8 mouse cellular contexts compared by ENCODE assay signal in the genomic region with DNA sequence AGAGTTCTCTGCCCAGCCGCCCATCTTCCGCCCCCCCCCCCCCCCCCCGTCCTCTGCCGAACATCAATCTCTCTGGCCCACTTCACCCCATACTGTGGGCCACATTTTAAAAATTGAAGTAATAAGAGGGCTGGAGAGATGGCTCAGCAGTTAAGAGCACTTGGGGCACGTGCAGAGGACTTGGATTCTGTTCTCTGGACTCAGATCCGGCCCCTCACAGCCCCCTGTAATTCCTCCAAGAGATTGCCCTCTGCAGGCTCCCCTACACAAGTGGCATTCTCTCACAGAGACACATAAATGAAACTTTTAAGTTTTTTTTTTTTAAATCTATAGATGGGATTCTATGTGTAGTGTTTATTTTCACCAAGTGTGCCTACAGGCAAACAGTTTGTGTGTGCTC. TPM values are rescaled to one million over a fixed set of nuclear protein-coding genes. Genes with fewer than 3 reads are reported as not detected.
DNase-seq lines count a peak whose midpoint lies in the region; ATAC-seq and TF ChIP-seq lines count a peak whose summit lies in the region.

No protein-coding gene starts in this region.

- H3K4me1 ChIP-seq in lung, embryonic 16.5 days (replicated peaks; ENCODE audit: control insufficient read depth, insufficient read depth, low read length) = peaks cover 91% of the 10 kb centered on the region
- H3K4me1 ChIP-seq in liver, embryonic 12.5 days = peaks cover 100% of the 10 kb centered on the region
- H3K4me1 ChIP-seq in stomach, postnatal 0 days (replicated peaks; ENCODE audit: control insufficient read depth, insufficient read depth) = peaks cover 23% of the 10 kb centered on the region

- H3K4me3 ChIP-seq in lung, embryonic 16.5 days (ENCODE audit: low read length) = no peak overlapping the region; the same call in 1 of the 2 replicates
- H3K4me3 ChIP-seq in liver, embryonic 12.5 days = no peak overlapping the region
- no peak overlapping the region for H3K4me3 ChIP-seq in stomach, postnatal 0 days (ENCODE audit: low read depth, low read length)

- H3K27ac ChIP-seq in lung, embryonic 16.5 days (ENCODE audit: low read length) = no peak overlapping the region; the same call in 1 of the 2 replicates
- H3K27ac ChIP-seq in liver, embryonic 12.5 days = 0 out of 2 replicates have a peak overlapping the region, but pooled peaks have one; percentile 55
- no peak overlapping the region for H3K27ac ChIP-seq in stomach, postnatal 0 days (replicated peaks)

- TF ChIP-seq CTCF in stomach, postnatal 0 days (IDR thresholded peaks at IDR 0.05; ENCODE audit: low read depth) = no peak

- ATAC-seq in lung, embryonic 16.5 days (ENCODE audit: low read depth) = no peak
- ATAC-seq in liver, embryonic 12.5 days = no peak
- no peak for ATAC-seq in stomach, postnatal 0 days (ENCODE audit: low FRiP score, low TSS enrichment)

- WGBS in lung, embryonic 16.5 days = 7% methylated on average over 5 of the region's 6 CpGs
- WGBS in liver, embryonic 12.5 days (ENCODE audit: insufficient replicate concordance) = 29% methylated on average over 6 of the region's 6 CpGs
- 36% methylated on average over 3 of the region's 6 CpGs for WGBS in stomach, postnatal 0 days

- H3K9ac ChIP-seq in lung, embryonic 16.5 days (ENCODE audit: low read length) = peak overlapping the region; percentile 59
- H3K9ac ChIP-seq in liver, embryonic 12.5 days = peak overlapping the region; percentile 54
- peak overlapping the region; percentile 57; the same call in 1 of the 2 replicates for H3K9ac ChIP-seq in stomach, postnatal 0 days (ENCODE audit: low read length)

- peak; percentile 4 for DNase-seq in adrenal gland, postnatal 14 days
- no peak for DNase-seq in adrenal gland, adult 8-10 months
- DNase-seq in lung, adult 18-20 months = no peak
- DNase-seq in stomach, postnatal 0 days (ENCODE audit: low spot score) = no peak
- no peak for DNase-seq in natural killer cell, adult 2 months (ENCODE audit: low spot score in 2 of 2)
- no peak for DNase-seq in right cerebral cortex, postnatal 14 days

- H3K27me3 ChIP-seq in lung, embryonic 16.5 days (ENCODE audit: control insufficient read depth, insufficient read depth, low read depth, low read length) = no peaks in the 10 kb centered on the region
- H3K27me3 ChIP-seq in liver, embryonic 12.5 days (replicated peaks) = no peaks in the 10 kb centered on the region
- H3K27me3 ChIP-seq in stomach, postnatal 0 days (ENCODE audit: control insufficient read depth, insufficient read depth, low read length) = no peaks in the 10 kb centered on the region

- H3K9me3 ChIP-seq in lung, embryonic 16.5 days (ENCODE audit: control insufficient read depth, low read length) = no peaks in the 10 kb centered on the region
- H3K9me3 ChIP-seq in liver, embryonic 12.5 days (replicated peaks) = no peaks in the 10 kb centered on the region
- H3K9me3 ChIP-seq in stomach, postnatal 0 days (ENCODE audit: control insufficient read depth, low read length) = no peaks in the 10 kb centered on the region

- H3K36me3 ChIP-seq in lung, embryonic 16.5 days (ENCODE audit: control insufficient read depth, insufficient read depth, low read length) = no peaks in the 10 kb centered on the region
- peaks cover 9% of the 10 kb centered on the region for H3K36me3 ChIP-seq in liver, embryonic 12.5 days
- no peaks in the 10 kb centered on the region for H3K36me3 ChIP-seq in stomach, postnatal 0 days (ENCODE audit: control insufficient read depth, insufficient read depth, low read length)

- TF ChIP-seq EP300 in stomach, postnatal 0 days (optimal IDR thresholded peaks at IDR 0.05) = no peak

- peak overlapping the region; percentile 64 for H3K4me2 ChIP-seq in lung, embryonic 16.5 days (ENCODE audit: low read depth, low read length)
- H3K4me2 ChIP-seq in liver, embryonic 12.5 days = peak overlapping the region; percentile 65
- H3K4me2 ChIP-seq in stomach, postnatal 0 days (replicated peaks; ENCODE audit: low read depth) = peak overlapping the region; percentile 55

RNA-seq across cellular contexts. Expression of gene Anp32a, which starts 23.1 kb away (rescaled TPM):
- total RNA-seq in adrenal gland, postnatal 14 days (2021) = 379 and 408 TPM in 2 replicates
- total RNA-seq in adrenal gland, adult 8-10 months (2022) = 100 to 1,000 TPM; 271 to 383 (median 310) TPM
- 195 and 205 TPM in 2 replicates for polyA plus RNA-seq in lung, embryonic 16.5 days (2015; fragmentation: Nextera tagmentation; extraction: Ambion mirVana)
- polyA plus RNA-seq in liver, embryonic 12.5 days (2016; fragmentation: Nextera tagmentation; extraction: Ambion mirVana) = 112 and 122 TPM in 2 replicates
- 67.9 and 89.9 TPM in 2 replicates for polyA plus RNA-seq in stomach, postnatal 0 days (2015; fragmentation: Nextera tagmentation; extraction: Ambion mirVana)
